Mouse (Mus musculus) stomach, postnatal 0 days (tissue): ENCODE data around the gene Adcy9. TPM values are rescaled to one million over a fixed set of nuclear protein-coding genes. Genes with fewer than 3 reads are reported as not detected.
"Not testable (repeated sequence)": the region's sequence is repeated elsewhere in the genome, so short reads cannot be mapped to it uniquely, and the experiment has no call there.

ENCODE experiments used
- ATAC-seq: fragments of 200-750 bp; cut with Nextera tagmentation; 2 replicates; pipeline ENCODE4 v1.8.0; 2017; ENCODE audit not compliant: low FRiP score, low TSS enrichment
- DNase-seq: peaks from one replicate; pipeline ENCODE4 v3.0.0-alpha.2; 2016; ENCODE audit warnings: low spot score
- H3K27ac ChIP-seq: fragments of 300-500 bp; sonication (generic); replicated peaks from 2 replicates; pipeline ENCODE4 v1.5.1; 2014; ENCODE audit warnings: mild to moderate bottlenecking, control low read depth
- H3K27me3 ChIP-seq: fragments of 300-500 bp; sonication (generic); 2 replicates; pipeline ENCODE4 v1.6.1; 2014; ENCODE audit warnings: low read length; ENCODE audit not compliant: control insufficient read depth, insufficient read depth
- H3K36me3 ChIP-seq: fragments of 300-500 bp; sonication (generic); 2 replicates; pipeline ENCODE4 v1.6.1; 2014; ENCODE audit warnings: low read length, mixed read lengths; ENCODE audit not compliant: control insufficient read depth, insufficient read depth
- H3K4me1 ChIP-seq: fragments of 300-500 bp; sonication (generic); replicated peaks from 2 replicates; pipeline ENCODE4 v1.6.1; 2014; ENCODE audit warnings: antibody characterized with exemption; ENCODE audit not compliant: control insufficient read depth, insufficient read depth
- H3K4me2 ChIP-seq: fragments of 300-500 bp; sonication (generic); replicated peaks from 2 replicates; pipeline ENCODE4 v1.6.1; 2014; ENCODE audit warnings: low read depth, mild to moderate bottlenecking, control low read depth, moderate library complexity
- H3K4me3 ChIP-seq: fragments of 300-500 bp; sonication (generic); 2 replicates; pipeline ENCODE4 v1.5.1; 2014; ENCODE audit warnings: low read depth, low read length, control low read depth
- H3K9ac ChIP-seq: fragments of 300-500 bp; sonication (generic); 2 replicates; pipeline ENCODE4 v1.6.1; 2014; ENCODE audit warnings: mild to moderate bottlenecking, low read length, control low read depth, mixed read lengths
- H3K9me3 ChIP-seq: fragments of 300-500 bp; sonication (generic); 2 replicates; pipeline ENCODE4 v1.6.1; 2016; ENCODE audit warnings: low read length; ENCODE audit not compliant: control insufficient read depth
- CTCF ChIP-seq: IDR thresholded peaks from 2 replicates; pipeline ENCODE4 v1.5.1; 2016; ENCODE audit warnings: antibody characterized with exemption, low read depth, mild to moderate bottlenecking, moderate library complexity
- EP300 ChIP-seq: optimal IDR thresholded peaks from 2 replicates; pipeline ENCODE3; 2016; ENCODE audit warnings: antibody characterized with exemption
- WGBS: fragments of 180-500 bp; shearing (Covaris S2); extraction: QIAGEN DNeasy Blood & Tissue Kit; methylation state at CpG from one replicate; pipeline ENCODE4 v1.1.7; 2014; 5-methylcytosine and 5-hydroxymethylcytosine counted together
- polyA plus RNA-seq: library from polyadenylated mRNA; unstranded; fragments of >200 nt; fragmentation: Nextera tagmentation; extraction: Ambion mirVana; gene quantifications from 2 replicates; pipeline ENCODE4 v1.2.1, GENCODE M21; 2015

The Adcy9 gene
- polyA plus RNA-seq, 1 experiment from 2014 or later = 1.2 TPM

DNA sequence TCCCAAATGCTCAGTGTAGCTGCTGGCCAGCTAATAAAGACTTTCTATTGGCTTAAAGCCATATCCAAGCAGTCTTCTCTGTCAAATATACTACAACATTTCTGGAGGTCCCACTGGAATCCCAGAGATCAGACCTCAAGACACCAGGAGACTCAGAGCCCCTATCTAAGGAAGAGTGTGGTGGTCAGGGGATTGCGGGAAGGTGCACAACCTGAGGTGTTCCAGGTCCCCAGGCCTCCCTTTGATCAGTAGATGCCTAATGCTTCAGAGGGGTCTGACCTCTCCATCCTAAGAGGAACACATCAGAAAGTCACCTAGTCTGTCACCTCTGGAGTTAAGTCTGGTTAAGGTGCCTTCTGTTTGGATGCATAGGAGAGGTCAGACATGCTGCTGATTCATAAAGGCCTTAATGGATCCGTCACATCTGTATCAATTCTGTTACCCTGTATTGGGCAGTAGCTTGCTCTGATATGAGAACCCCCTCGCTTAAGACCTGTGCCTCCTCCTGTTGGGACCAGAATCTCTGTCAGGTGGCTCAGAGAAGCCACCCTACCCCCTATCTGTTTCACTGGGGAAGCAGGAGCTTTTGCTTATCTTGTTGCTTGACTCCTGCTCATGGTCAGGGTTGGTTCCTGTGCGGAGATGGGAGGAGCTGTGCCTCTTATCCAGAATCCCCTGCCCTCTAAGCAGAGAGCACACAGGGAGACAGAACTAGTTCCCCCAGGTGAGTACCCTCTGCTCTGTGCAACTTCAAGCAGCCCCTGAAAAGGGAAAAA is 56.8 kb downstream of the Adcy9 start:
- Histone ChIP-seq H3K9ac (no peak overlapping the region), H3K9me3 (no peaks in the 10 kb centered on the region), H3K4me2 (no peak overlapping the region), H3K4me3 (no peak overlapping the region), H3K27ac (no peak overlapping the region), H3K27me3 (no peaks in the 10 kb centered on the region), H3K36me3 (no peaks in the 10 kb centered on the region), H3K4me1 (no peaks in the 10 kb centered on the region)
- WGBS = 80% methylated on average over 4 of the region's 4 CpGs
- ATAC-seq (no peak), DNase-seq (no peak)
- no peak for TF ChIP-seq EP300

DNA sequence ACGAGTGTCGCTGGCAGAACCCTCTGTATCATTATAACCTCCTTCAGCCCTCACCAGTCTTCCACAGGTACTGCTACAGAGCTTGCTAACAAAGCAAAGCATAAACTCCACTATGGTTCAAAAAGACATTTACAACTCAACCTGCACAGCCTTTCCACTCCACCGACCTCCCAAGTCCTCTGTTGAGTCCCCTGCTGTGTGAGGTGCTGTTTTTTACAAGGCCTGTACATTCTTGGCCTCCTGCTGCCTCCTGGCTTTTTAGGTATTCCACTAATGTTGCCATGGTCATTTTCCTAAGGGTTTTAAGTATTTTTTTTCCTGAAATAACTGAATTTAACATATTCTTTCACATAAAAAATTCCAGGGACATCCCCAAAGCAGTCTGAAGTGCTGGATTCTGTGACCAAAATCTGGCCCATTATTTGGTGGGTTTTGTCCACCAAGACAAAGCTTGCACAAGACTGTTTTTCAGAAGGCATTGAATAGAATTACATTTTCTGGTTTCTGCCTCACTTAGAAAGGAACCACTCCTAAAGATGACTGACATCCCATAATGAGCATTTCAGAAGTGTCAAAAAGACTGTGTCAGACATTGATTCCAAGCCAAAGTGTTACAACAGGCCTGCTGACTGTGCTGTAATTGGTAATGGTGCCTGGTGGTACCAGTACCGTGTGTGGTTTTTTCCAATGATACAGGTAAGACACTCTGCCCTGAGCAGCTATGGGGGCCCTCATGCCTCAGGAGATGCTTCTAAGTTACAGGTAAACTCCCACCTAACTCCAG is 64.8 kb downstream of the Adcy9 start:
- H3K36me3 ChIP-seq = no peaks in the 10 kb centered on the region
- H3K27ac ChIP-seq = no peak overlapping the region
- no peak overlapping the region for H3K9ac ChIP-seq
- no peak overlapping the region for H3K4me2 ChIP-seq
- DNase-seq (no peak), ATAC-seq (no peak)
- H3K27me3 ChIP-seq = no peaks in the 10 kb centered on the region
- TF ChIP-seq EP300 (no peak), CTCF (no peak)
- H3K9me3 ChIP-seq = no peaks in the 10 kb centered on the region
- no peaks in the 10 kb centered on the region for H3K4me1 ChIP-seq
- WGBS = 71% methylated on average over 4 of the region's 4 CpGs
- no peak overlapping the region for H3K4me3 ChIP-seq

DNA sequence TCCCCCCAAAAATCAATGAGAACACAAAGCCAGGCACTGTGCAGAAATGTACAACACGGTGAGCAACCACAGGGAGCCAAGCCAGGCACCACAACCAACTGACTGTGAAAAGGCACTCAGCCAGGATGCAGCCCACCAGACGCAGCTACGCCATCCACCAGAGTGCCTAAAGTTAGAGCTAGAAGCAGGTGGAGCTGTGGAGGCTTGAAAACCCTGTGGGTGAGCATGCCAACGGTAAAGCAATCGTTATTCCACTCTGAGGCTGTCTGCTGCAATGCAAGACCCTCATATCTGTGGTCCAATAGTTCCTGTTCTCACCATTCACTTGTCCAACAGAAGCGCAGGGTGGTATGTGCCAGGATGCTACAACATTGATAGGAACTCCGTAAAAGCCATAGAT is 77.7 kb downstream of the Adcy9 start:
- Histone ChIP-seq H3K4me2 (no peak overlapping the region), H3K27ac (no peak overlapping the region), H3K4me3 (no peak overlapping the region), H3K36me3 (no peaks in the 10 kb centered on the region), H3K9ac (no peak overlapping the region), H3K27me3 (no peaks in the 10 kb centered on the region), H3K4me1 (no peaks in the 10 kb centered on the region), H3K9me3 (no peaks in the 10 kb centered on the region)
- no peak for TF ChIP-seq EP300
- no peak for TF ChIP-seq CTCF
- ATAC-seq = no peak
- no peak for DNase-seq
- WGBS = 89% methylated on average over 7 of the region's 7 CpGs

DNA sequence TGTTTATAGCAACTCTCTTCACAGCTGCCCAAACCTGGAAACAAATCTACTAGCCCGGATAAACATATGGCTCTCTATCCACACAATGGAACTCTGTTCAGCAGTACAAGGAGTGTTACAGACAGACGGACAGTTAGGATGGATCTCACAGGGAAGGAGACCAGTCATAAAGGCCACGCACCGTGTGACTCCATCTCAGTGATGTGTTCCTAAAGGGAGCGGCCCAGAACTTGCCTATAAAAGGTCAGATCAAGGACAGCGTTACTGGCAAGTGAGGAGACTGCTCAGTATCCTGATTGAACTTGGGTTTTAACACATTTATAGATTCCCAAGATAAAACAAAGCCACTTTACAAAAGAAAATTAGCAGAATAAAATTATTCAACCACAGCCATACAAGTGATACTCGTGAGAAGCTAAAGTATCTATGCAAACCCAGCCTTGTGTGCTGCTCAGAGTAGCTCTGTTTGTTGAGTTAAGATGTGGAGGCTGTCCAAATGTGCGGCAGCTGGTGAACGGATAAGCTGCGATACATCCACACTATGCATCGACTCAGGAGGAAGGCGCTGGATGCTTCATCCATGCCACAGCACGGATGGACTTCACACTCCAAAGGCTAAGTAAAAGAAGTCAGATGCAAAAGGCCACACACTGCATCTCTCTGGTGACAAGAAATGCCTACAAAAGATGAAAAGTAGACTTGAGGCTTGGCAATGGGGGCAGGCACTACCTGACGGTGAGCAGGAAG is 78.8 kb downstream of the Adcy9 start:
- ATAC-seq (no peak), DNase-seq (no peak)
- Histone ChIP-seq H3K4me1 (no peaks in the 10 kb centered on the region), H3K36me3 (no peaks in the 10 kb centered on the region), H3K27ac (no peak overlapping the region), H3K9ac (no peak overlapping the region), H3K27me3 (no peaks in the 10 kb centered on the region), H3K4me3 (no peak overlapping the region), H3K9me3 (no peaks in the 10 kb centered on the region), H3K4me2 (no peak overlapping the region)
- no peak for TF ChIP-seq CTCF
- no peak for TF ChIP-seq EP300
- 59% methylated on average over 14 of the region's 14 CpGs for WGBS

DNA sequence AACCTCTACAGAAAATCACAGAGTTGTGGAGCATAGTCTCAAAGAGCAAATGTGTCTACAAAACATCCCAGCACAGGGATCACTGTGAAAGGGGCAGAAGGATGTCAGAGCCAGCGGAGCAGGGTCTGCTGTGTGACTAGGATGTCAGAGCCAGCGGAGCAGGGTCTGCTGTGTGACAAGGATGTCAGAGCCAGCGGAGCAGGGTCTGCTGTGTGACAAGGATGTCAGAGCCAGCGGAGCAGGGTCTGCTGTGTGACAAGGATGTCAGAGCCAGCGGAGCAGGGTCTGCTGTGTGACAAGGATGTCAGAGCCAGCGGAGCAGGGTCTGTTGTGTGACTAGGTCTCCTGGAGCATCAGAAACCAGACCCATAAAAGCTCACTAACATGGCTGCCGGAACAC is 81.1 kb downstream of the Adcy9 start:
- H3K9ac ChIP-seq, H3K4me1 ChIP-seq, H3K36me3 ChIP-seq, H3K9me3 ChIP-seq, DNase-seq, H3K27me3 ChIP-seq, H3K4me2 ChIP-seq, H3K4me3 ChIP-seq, H3K27ac ChIP-seq, ATAC-seq: not testable (repeated sequence)
- 92% methylated on average over 6 of the region's 7 CpGs for whole genome bisulfite sequencing
